Mouse (Mus musculus): ENCODE data around the gene Inpp4b.

DNA sequence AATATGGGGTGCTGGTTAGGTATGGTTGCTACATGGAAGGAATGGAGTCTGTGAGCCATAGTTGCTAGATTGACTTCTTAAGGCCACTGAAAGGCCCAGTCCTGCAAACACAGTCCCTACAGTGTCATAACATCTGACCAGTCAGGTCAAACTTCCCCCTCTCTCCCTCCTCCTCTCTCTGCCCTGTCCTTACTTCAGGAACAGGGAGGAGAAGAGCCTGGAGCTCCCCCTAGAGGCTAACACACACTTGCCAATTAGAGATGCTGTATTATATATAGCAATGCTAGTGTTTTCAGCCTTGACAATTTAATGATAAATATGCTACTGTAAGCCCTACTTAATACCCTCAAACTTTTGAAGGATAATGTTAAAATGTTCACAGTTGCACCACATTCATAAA, 464.4 kb downstream of the Inpp4b start:
- TF ChIP-seq CTCF (IDR thresholded peaks at IDR 0.05; ENCODE audit: extremely low read depth, insufficient read depth, low read length) = peak; percentile 79
- no peak for TF ChIP-seq POLR2A (IDR thresholded peaks at IDR 0.05; ENCODE audit: extremely low read depth, insufficient read depth, low read length)

All from cortical plate, adult 2 months (tissue).